Mouse (Mus musculus) G1E (cell line): ENCODE measurements around the gene Add2. TPM values are rescaled to one million over a fixed set of nuclear protein-coding genes. Genes with fewer than 3 reads are reported as not detected.

Experiments
- ATAC-seq: 2 replicates; pipeline ENCODE4 v1.8.0; 2016; ENCODE audit warnings: mild to moderate bottlenecking; ENCODE audit not compliant: insufficient number of reproducible peaks, poor library complexity, low FRiP score, severe bottlenecking; ENCODE audit errors: extremely low read depth
- DNase-seq: peaks from one replicate; pipeline ENCODE4 v3.0.0; 2012; ENCODE audit warnings: low spot score
- H3K27me3 ChIP-seq: 2 replicates; pipeline ENCODE4 v1.6.1; 2012; ENCODE audit warnings: mild to moderate bottlenecking, low read length, inconsistent platforms; ENCODE audit not compliant: insufficient read depth
- H3K36me3 ChIP-seq: replicated peaks from 2 replicates; pipeline ENCODE3; 2012; ENCODE audit warnings: mild to moderate bottlenecking, inconsistent platforms
- H3K4me1 ChIP-seq: 2 replicates; pipeline ENCODE4 v1.6.1; 2012; ENCODE audit warnings: low read depth, low read length, inconsistent platforms, mixed read lengths; ENCODE audit not compliant: insufficient read depth
- H3K4me3 ChIP-seq: 2 replicates; pipeline ENCODE4 v1.5.1; 2012; ENCODE audit warnings: low read depth, mild to moderate bottlenecking, inconsistent platforms, low read length, moderate library complexity, mixed read lengths
- H3K9me3 ChIP-seq: replicated peaks from 2 replicates; pipeline ENCODE4 v1.6.1; 2012; ENCODE audit warnings: inconsistent platforms
- CTCF ChIP-seq: IDR thresholded peaks from 2 replicates; pipeline ENCODE4 v1.5.1; 2012; ENCODE audit warnings: low read depth, low read length, inconsistent platforms, mixed read lengths
- GATA1 ChIP-seq: IDR thresholded peaks from 2 replicates; pipeline ENCODE4 v1.6.1; 2012; ENCODE audit warnings: borderline replicate concordance, low read length, inconsistent platforms, mixed read lengths
- GATA2 ChIP-seq: IDR thresholded peaks from 2 replicates; pipeline ENCODE4 v1.6.1; 2012; ENCODE audit warnings: low read depth, low read length, inconsistent platforms, borderline replicate concordance
- POLR2AphosphoS5 ChIP-seq: IDR thresholded peaks from 2 replicates; pipeline ENCODE4 v1.6.1; 2012; ENCODE audit warnings: low read depth, low read length, inconsistent platforms; ENCODE audit not compliant: insufficient replicate concordance
- TAL1 ChIP-seq: conservative IDR thresholded peaks from 2 replicates; pipeline ENCODE4 v1.6.1; 2012; ENCODE audit warnings: low read depth, low read length, inconsistent platforms, mixed read lengths
- polyA plus RNA-seq: library from polyadenylated mRNA; stranded (reverse); fragments of >175 nt; gene quantifications from 2 replicates; pipeline ENCODE4 v1.2.3, GENCODE M21; 2012
- total RNA-seq, 2 experiments: library from RNA; stranded (forward) in 1 of 2; stranded (reverse) in 1 of 2; fragments of 200-1000 nt in 1 of 2; fragments of >200 nt in 1 of 2; fragmentation: Nextera tagmentation in 1 of 2; gene quantifications; 2 replicates each; pipeline ENCODE4 v1.2.3; 2014 to 2017

Add2 gene
- total and polyA plus RNA-seq, 3 experiments = 82.9 to 125 (median 121) TPM

DNA sequence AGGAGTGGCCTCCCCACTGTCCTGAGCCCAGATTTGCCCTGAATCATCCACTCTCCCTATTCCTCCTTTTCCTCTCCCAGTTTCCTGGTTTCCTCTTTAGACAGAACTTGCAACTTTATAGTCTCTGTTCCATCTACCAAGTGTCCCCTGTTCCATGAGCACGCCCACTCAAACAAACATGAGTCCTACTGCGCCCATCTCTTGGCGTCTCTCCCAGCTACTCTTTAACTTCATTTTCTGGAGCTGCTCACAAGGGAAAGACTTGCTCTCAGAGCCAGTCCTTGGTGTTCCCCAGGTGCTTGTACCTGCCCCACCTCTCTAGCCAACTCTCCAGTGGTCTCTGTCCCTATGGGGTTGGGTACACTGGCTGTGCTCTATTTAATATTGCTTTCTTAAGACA is 87.4 kb downstream of the Add2 start:
- ATAC-seq (no peak), DNase-seq (no peak)
- no peaks in the 10 kb centered on the region for H3K9me3 ChIP-seq
- peaks cover 34% of the 10 kb centered on the region for H3K4me1 ChIP-seq
- TF ChIP-seq GATA1 = no peak
- no peak for TF ChIP-seq GATA2
- no peak for TF ChIP-seq TAL1
- no peak for TF ChIP-seq POLR2AphosphoS5
- TF ChIP-seq CTCF = no peak
- peaks cover 100% of the 10 kb centered on the region for H3K36me3 ChIP-seq
- no peaks in the 10 kb centered on the region for H3K27me3 ChIP-seq
- no peak overlapping the region for H3K4me3 ChIP-seq

DNA sequence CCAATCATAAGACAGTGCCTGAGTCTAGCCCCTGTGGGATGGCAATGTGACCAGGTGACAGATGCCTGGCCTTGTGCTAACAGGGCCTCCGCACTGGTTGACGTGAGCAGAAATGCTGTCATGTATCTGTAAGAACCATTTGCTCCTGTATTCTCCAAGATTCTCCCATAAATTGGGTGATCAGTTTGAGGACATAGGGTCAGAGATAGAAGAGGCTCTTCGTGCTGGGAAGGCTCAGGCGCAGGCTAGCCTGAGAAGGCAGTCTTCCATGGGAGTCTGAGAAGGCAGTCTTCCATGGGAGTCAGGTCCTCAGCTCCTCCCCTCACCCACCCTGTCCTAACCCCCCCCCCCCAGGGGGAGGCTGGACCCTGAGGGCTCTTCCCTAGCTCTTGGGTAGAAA is 94.6 kb downstream of the Add2 start:
- no peaks in the 10 kb centered on the region for H3K27me3 ChIP-seq

DNA sequence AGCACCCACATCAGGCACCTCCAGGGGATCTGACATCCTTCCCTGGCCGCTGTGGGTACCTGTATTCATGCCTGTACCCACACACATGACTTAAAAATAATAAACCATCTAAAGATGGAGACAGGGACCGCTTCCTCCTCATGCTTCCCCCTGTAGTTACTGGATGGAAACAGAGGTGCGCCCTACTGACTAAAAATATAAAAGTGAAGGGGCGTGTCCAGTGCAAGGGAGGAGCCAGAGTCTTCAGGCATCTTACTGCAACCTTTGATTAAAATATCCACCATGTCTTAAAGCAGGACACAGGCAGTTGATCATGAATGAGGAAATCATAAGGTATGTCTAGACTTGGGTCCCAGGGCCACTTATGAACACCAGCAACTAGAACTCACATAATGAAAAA is 97.3 kb downstream of the Add2 start:
- no peak overlapping the region for H3K4me3 ChIP-seq
- peaks cover 16% of the 10 kb centered on the region for H3K36me3 ChIP-seq
- DNase-seq (no peak), ATAC-seq (no peak)
- H3K27me3 ChIP-seq = no peaks in the 10 kb centered on the region
- peaks cover 84% of the 10 kb centered on the region for H3K4me1 ChIP-seq
- H3K9me3 ChIP-seq = no peaks in the 10 kb centered on the region
- TF ChIP-seq GATA1 = no peak
- no peak for TF ChIP-seq CTCF
- TF ChIP-seq TAL1 = no peak
- TF ChIP-seq POLR2AphosphoS5 = no peak
- no peak for TF ChIP-seq GATA2

More for the DNA sequence above, 94.6 kb downstream of the Add2 start:
- no peak for ATAC-seq
- H3K4me1 ChIP-seq = peaks cover 65% of the 10 kb centered on the region
- peaks cover 43% of the 10 kb centered on the region for H3K36me3 ChIP-seq
- no peak for TF ChIP-seq GATA1
- TF ChIP-seq GATA2 = no peak
- no peak for TF ChIP-seq POLR2AphosphoS5
- TF ChIP-seq CTCF = no peak
- TF ChIP-seq TAL1 = no peak
- H3K4me3 ChIP-seq = no peak overlapping the region
- H3K9me3 ChIP-seq = no peaks in the 10 kb centered on the region
- no peak for DNase-seq

DNA sequence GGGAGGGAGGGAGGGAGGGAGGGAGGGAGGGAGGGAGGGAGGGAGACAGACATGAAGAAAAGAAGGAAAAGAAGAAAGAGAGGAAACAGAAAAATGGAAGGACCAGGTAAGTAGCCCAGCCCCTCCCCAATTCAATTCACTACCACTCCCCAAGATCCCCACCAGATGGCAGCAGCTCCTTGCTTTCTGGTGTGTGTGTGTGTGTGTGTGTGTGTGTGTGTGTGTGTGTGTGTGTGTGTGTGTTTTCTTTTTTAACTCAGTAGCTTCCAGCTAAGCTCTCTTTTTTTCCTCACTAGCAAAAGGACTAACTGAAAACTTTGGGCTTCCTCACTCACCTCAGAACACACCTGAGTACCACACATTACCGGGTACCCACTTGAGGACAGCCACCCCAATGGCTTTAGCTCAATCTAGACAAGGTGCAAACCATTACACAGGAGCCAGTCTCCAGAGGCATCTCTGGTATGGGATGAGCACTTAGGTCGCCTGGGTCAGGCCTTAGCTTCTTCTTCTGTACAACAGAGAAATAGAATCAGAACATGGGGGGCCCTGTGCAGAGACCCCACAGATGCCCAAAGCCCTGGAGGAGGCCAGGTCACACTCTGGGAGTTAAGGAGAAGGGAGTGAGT is 98.6 kb downstream of the Add2 start:
- Histone ChIP-seq H3K27me3 (no peaks in the 10 kb centered on the region), H3K36me3 (peaks cover 3% of the 10 kb centered on the region), H3K9me3 (no peaks in the 10 kb centered on the region), H3K4me1 (peaks cover 88% of the 10 kb centered on the region), H3K4me3 (no peak overlapping the region)
- ATAC-seq (no peak), DNase-seq (no peak)
- TF ChIP-seq CTCF = peak; percentile 22; the same call in 1 of the 2 replicates
- no peak for TF ChIP-seq POLR2AphosphoS5
- no peak for TF ChIP-seq TAL1
- TF ChIP-seq GATA1 = no peak
- TF ChIP-seq GATA2 = no peak

DNA sequence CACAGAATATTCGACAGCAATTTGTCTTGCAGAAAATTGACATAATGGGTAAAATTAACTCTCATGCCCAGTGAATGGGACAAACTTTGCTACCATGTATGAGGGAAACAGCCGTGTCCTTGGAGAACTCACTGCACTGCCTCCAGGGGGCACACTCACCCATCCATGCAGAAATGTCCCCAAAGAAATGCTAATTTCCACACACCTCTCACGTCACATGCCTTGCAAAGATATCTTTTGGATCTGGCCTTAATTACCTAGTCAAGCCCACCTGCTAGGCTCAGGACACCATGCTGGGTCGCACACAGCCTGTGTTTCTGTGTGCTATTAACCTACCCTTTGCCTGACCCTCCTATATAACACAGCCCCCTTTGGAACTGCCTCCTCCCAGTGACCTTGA is 100.0 kb downstream of the Add2 start:
- Histone ChIP-seq H3K4me1 (peaks cover 88% of the 10 kb centered on the region), H3K27me3 (no peaks in the 10 kb centered on the region), H3K4me3 (no peak overlapping the region), H3K9me3 (no peaks in the 10 kb centered on the region), H3K36me3 (no peaks in the 10 kb centered on the region)
- TF ChIP-seq POLR2AphosphoS5 (no peak), CTCF (peak; percentile 77)
- no peak for DNase-seq
- no peak for ATAC-seq

DNA sequence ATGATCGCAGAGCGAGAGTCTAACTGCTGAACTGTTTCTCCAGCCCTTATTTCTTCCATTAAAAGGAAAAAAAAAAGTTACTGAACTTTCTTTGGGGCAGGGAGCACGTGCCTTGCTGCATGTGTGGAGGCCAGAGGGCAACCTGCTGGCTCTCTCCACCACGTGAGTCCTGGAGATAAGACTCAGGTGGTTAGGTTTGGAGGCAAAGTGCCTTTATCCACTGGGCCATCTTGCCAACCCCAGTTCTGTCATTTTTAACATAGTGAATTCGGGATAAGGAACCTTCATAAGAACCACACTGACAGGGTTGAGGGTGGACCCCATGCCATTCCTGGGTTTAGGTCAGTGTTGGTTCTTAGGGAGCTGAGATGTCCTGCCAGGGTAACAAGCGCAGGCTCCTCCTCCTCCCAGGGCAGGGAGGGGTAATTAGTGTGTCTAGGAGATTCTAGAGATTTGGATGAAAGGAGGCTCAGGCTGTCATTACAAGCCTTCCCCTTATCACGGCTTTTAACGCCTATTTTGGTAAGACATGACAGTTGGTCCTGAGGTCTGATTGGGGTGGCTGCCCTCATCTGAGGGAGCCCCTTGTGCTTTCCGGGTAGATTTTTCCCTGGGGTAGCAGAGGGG is 101.5 kb downstream of the Add2 start:
- DNase-seq (peak; percentile 54), ATAC-seq (peak; percentile 77)
- Histone ChIP-seq H3K4me1 (peaks cover 84% of the 10 kb centered on the region), H3K9me3 (no peaks in the 10 kb centered on the region), H3K4me3 (peak overlapping the region; percentile 44; the same call in 1 of the 2 replicates), H3K27me3 (no peaks in the 10 kb centered on the region), H3K36me3 (no peaks in the 10 kb centered on the region)
- TF ChIP-seq POLR2AphosphoS5 (no peak), TAL1 (peak; percentile 99), CTCF (no peak), GATA2 (no peak), GATA1 (no peak)
